Mouse (Mus musculus) MEL (cell line): ENCODE results near the gene Arhgef17. TPM values are rescaled to one million over a fixed set of nuclear protein-coding genes. Genes with fewer than 3 reads are reported as not detected.

Source experiments
- DNase-seq: peaks from one replicate; pipeline ENCODE4 v3.0.0; 2011; ENCODE audit warnings: low read depth, low spot score
- H3K27ac ChIP-seq: 2 replicates; pipeline ENCODE4 v1.5.1; 2012; ENCODE audit warnings: low read depth, mild to moderate bottlenecking, control low read depth, low read length, moderate library complexity; ENCODE audit not compliant: control insufficient read depth
- H3K27me3 ChIP-seq, 2 experiments: fragments of 150-350 bp in 1 of 2; sonication (generic) in 1 of 2; 2 replicates each; pipeline ENCODE4 v1.6.1; 2012; ENCODE audit warnings: low read length in 2 of 2, mild to moderate bottlenecking in 2 of 2, improper control_type of control experiment in 1 of 2, moderate library complexity in 1 of 2; ENCODE audit not compliant: insufficient read depth in 2 of 2, control insufficient read depth in 1 of 2
- H3K36me3 ChIP-seq, 2 experiments: 2 replicates each; pipeline ENCODE4 v1.6.1; 2012 to 2014; ENCODE audit warnings: low read length in 2 of 2, improper control_type of control experiment in 1 of 2, inconsistent platforms in 1 of 2, mild to moderate bottlenecking in 1 of 2; ENCODE audit not compliant: insufficient read depth in 2 of 2, control insufficient read depth in 1 of 2
- H3K4me1 ChIP-seq, 2 experiments: fragments of 150-350 bp in 1 of 2; sonication (generic) in 1 of 2; 2 replicates each; pipeline ENCODE4 v1.6.1; 2012; ENCODE audit warnings: low read length in 2 of 2, improper control_type of control experiment in 1 of 2, mild to moderate bottlenecking in 1 of 2; ENCODE audit not compliant: insufficient read depth in 2 of 2, control insufficient read depth in 1 of 2
- H3K4me3 ChIP-seq, 2 experiments: fragments of 150-350 bp in 1 of 2; sonication (generic) in 1 of 2; 2 replicates each; pipeline ENCODE4 v1.5.1; 2012; ENCODE audit warnings: low read depth in 2 of 2, low read length in 2 of 2, mild to moderate bottlenecking in 2 of 2, moderate library complexity in 2 of 2, control low read depth in 1 of 2, improper control_type of control experiment in 1 of 2; ENCODE audit not compliant: control insufficient read depth in 1 of 2, insufficient read depth in 1 of 2
- H3K79me2 ChIP-seq: 2 replicates; pipeline ENCODE4 v1.6.1; 2012; ENCODE audit warnings: mild to moderate bottlenecking, low read length, moderate library complexity; ENCODE audit not compliant: control insufficient read depth, poor library complexity, insufficient read depth
- H3K9ac ChIP-seq: 2 replicates; pipeline ENCODE4 v1.6.1; 2012; ENCODE audit warnings: low read depth, mild to moderate bottlenecking, control low read depth, low read length, moderate library complexity; ENCODE audit not compliant: control insufficient read depth, poor library complexity, severe bottlenecking
- H3K9me3 ChIP-seq: fragments of 150-350 bp; sonication (generic); replicated peaks from 2 replicates; pipeline ENCODE4 v1.6.1; 2012; ENCODE audit warnings: mild to moderate bottlenecking, low read length, improper control_type of control experiment, moderate library complexity; ENCODE audit not compliant: insufficient read depth
- BHLHE40 ChIP-seq: IDR thresholded peaks from 2 replicates; pipeline ENCODE4 v1.6.1; 2012; ENCODE audit warnings: low read depth, mild to moderate bottlenecking, inconsistent platforms, low read length, improper control_type of control experiment, borderline replicate concordance
- CHD1 ChIP-seq: IDR thresholded peaks from 2 replicates; pipeline ENCODE4 v1.6.1; 2012; ENCODE audit warnings: low read depth, mild to moderate bottlenecking, inconsistent platforms, low read length, improper control_type of control experiment
- CHD2 ChIP-seq: IDR thresholded peaks from 2 replicates; pipeline ENCODE4 v1.6.1; 2011; ENCODE audit warnings: low read length, improper control_type of control experiment
- CTCF ChIP-seq, 3 experiments: IDR thresholded peaks in 2 of 3; conservative IDR thresholded peaks in 1 of 3; 2 replicates each; pipeline ENCODE4 v1.5.1; 2011 to 2012; ENCODE audit warnings: low read length in 3 of 3, low read depth in 2 of 3, mild to moderate bottlenecking in 2 of 3, improper control_type of control experiment in 1 of 3, inconsistent platforms in 1 of 3, mixed read lengths in 1 of 3, moderate library complexity in 1 of 3; ENCODE audit not compliant: control insufficient read depth in 1 of 3, insufficient read depth in 1 of 3, poor library complexity in 1 of 3, severe bottlenecking in 1 of 3
- ELF1 ChIP-seq: IDR thresholded peaks from 2 replicates; pipeline ENCODE4 v1.6.1; 2014; ENCODE audit warnings: low read depth, mild to moderate bottlenecking, inconsistent platforms, low read length, improper control_type of control experiment, moderate library complexity
- EP300 ChIP-seq, 2 experiments: IDR thresholded peaks; 2 replicates each; pipeline ENCODE4 v1.6.1; 2011; ENCODE audit warnings: improper control_type of control experiment in 2 of 2, low read length in 2 of 2, low read depth in 1 of 2, mild to moderate bottlenecking in 1 of 2
- ETS1 ChIP-seq: IDR thresholded peaks from 2 replicates; pipeline ENCODE4 v1.6.1; 2012; ENCODE audit warnings: low read depth, mild to moderate bottlenecking, inconsistent platforms, low read length, improper control_type of control experiment, moderate library complexity
- GABPA ChIP-seq: IDR thresholded peaks from 2 replicates; pipeline ENCODE4 v1.6.1; 2012; ENCODE audit warnings: low read depth, mild to moderate bottlenecking, inconsistent platforms, low read length, improper control_type of control experiment, moderate library complexity
- HCFC1 ChIP-seq: IDR thresholded peaks from 2 replicates; pipeline ENCODE4 v1.6.1; 2012; ENCODE audit warnings: low read depth, mild to moderate bottlenecking, inconsistent platforms, low read length, improper control_type of control experiment, moderate library complexity
- JUND ChIP-seq: IDR thresholded peaks from 2 replicates; pipeline ENCODE4 v1.6.1; 2011; ENCODE audit warnings: low read depth, mild to moderate bottlenecking, improper control_type of control experiment, low read length
- MAFK ChIP-seq: IDR thresholded peaks from 2 replicates; pipeline ENCODE4 v1.6.1; 2011; ENCODE audit warnings: low read depth, mild to moderate bottlenecking, low read length, improper control_type of control experiment, borderline replicate concordance
- MAX ChIP-seq: IDR thresholded peaks from 2 replicates; pipeline ENCODE4 v1.6.1; 2011; ENCODE audit warnings: low read length, improper control_type of control experiment
- MYB ChIP-seq: IDR thresholded peaks from 2 replicates; pipeline ENCODE4 v1.6.1; 2011; ENCODE audit warnings: mild to moderate bottlenecking, low read depth, low read length, improper control_type of control experiment
- RCOR1 ChIP-seq: IDR thresholded peaks from 2 replicates; pipeline ENCODE4 v1.6.1; 2012; ENCODE audit warnings: low read depth, mild to moderate bottlenecking, inconsistent platforms, low read length, improper control_type of control experiment
- SMC3 ChIP-seq: IDR thresholded peaks from 2 replicates; pipeline ENCODE4 v1.6.1; 2011; ENCODE audit warnings: low read depth, low read length, improper control_type of control experiment
- TAL1 ChIP-seq: IDR thresholded peaks from 2 replicates; pipeline ENCODE4 v1.6.1; 2012; ENCODE audit warnings: mild to moderate bottlenecking, inconsistent platforms, low read length, moderate library complexity, mixed read lengths
- TBP ChIP-seq: IDR thresholded peaks from 2 replicates; pipeline ENCODE4 v1.8.0; 2011; ENCODE audit warnings: low read depth, low read length, improper control_type of control experiment
- ZKSCAN1 ChIP-seq: IDR thresholded peaks from 2 replicates; pipeline ENCODE4 v1.6.1; 2012; ENCODE audit warnings: low read depth, mild to moderate bottlenecking, inconsistent platforms, low read length, improper control_type of control experiment, moderate library complexity
- ZMIZ1 ChIP-seq: IDR thresholded peaks from 2 replicates; pipeline ENCODE4 v1.6.1; 2012; ENCODE audit warnings: low read depth, mild to moderate bottlenecking, inconsistent platforms, low read length, improper control_type of control experiment, moderate library complexity
- ZNF384 ChIP-seq: IDR thresholded peaks from 2 replicates; pipeline ENCODE4 v1.6.1; 2012; ENCODE audit warnings: low read depth, mild to moderate bottlenecking, inconsistent platforms, low read length, improper control_type of control experiment
- polyA plus RNA-seq, 2 experiments: library from polyadenylated mRNA; stranded (reverse) in 1 of 2; unstranded in 1 of 2; fragments of >175 nt in 1 of 2; fragments of >200 nt in 1 of 2; gene quantifications; 2 replicates each; pipeline versions ENCODE4 v1.2.1 to v1.2.4; 2012; ENCODE audit warnings: low replicate concordance in 2 of 2, low read depth in 1 of 2; ENCODE audit not compliant: insufficient read length in 2 of 2, insufficient read depth in 1 of 2, missing spikeins in 1 of 2
- total RNA-seq: library from RNA; depleted of rRNA; stranded (reverse); fragments of 300-350 nt; gene quantifications from 2 replicates; pipeline ENCODE4 v1.2.3, GENCODE M21; 2012

Gene Arhgef17
- total and polyA plus RNA-seq, 3 experiments: under 0.01 TPM; not detected in 2

DNA sequence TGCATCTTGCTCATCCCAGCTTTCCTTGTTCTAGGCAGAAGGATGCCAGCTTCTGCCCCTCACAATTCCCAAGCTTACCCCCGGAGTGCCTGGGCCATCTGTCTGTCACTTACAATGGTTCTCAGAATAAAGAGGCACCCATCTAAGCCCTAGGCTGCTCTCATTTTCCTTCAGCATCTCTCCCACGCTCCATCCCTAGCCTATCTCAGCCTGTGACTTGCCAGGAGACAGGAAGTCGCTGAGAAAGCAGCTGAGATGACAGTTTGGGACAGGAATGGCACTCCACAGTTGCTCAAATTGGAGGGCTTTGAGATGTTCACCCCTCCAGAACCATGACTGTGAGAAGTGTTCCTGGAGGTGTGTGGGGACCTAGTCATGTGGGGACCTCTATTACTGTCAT is 41.0 kb upstream of the Arhgef17 start:
- Histone ChIP-seq H3K36me3 (no peaks in the 10 kb centered on the region), H3K9me3 (no peaks in the 10 kb centered on the region), H3K4me1 (no peaks in the 10 kb centered on the region), H3K27me3 (peaks cover 0 to 2% of the 10 kb centered on the region in 2 experiments; a peak in 1 of 4 replicates), H3K4me3 (no peak overlapping the region), H3K9ac (no peak overlapping the region)
- no peak for DNase-seq
- TF ChIP-seq GABPA (no peak), CHD1 (no peak), JUND (no peak), CHD2 (no peak)
- TF ChIP-seq, all 39 proteins: peak for 0
- Histone ChIP-seq H3K79me2 (no peaks in the 10 kb centered on the region), H3K27ac (no peak overlapping the region)

DNA sequence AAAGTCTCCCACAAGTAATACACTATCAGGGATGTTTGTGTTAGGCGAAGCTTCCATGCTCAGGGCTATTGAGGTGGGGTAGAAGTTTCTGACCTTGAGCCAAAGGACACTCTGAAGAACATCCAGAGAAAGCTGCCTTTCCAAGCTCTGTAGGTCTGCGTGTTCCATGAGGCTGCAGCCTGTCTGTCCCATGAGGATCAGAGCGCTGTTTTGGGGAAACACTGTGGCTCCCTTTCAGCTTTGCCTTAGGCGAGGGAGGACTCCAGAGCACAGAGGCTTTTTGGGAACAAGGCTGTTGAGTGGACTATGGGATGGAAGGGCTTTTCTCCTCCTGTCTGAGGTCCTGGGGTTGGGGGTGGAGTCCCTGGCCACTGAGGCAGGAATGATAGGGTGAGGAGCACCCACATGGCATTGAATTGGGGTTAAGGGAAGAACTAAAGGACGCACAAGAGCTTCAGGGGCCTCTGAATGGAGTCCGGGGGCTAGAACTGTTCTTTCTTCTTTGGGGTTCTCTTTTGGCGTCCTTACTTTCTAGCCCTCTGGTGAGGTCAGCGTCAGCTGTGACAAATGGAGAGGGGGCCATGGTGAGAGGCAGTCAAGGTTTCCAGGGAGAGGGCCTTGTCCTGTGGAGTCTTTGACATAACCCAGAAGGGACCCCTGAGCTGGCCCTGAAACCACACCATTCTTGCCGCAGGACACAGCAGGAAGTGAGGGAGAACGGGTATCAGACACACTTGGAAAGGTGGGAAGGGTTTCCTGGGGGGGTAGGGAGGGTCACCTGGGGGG is 37.2 kb upstream of the Arhgef17 start:
- H3K4me3 ChIP-seq: no peak overlapping the region
- no peak overlapping the region for H3K27ac ChIP-seq
- no peaks in the 10 kb centered on the region for H3K9me3 ChIP-seq
- no peaks in the 10 kb centered on the region for H3K36me3 ChIP-seq
- H3K27me3 ChIP-seq: peaks cover 0 to 4% of the 10 kb centered on the region in 2 experiments; a peak in 2 of 4 replicates
- no peaks in the 10 kb centered on the region for H3K4me1 ChIP-seq
- H3K9ac ChIP-seq: no peak overlapping the region
- DNase-seq: no peak
- TF ChIP-seq MAX: no peak
- no peak for TF ChIP-seq MAFK
- TF ChIP-seq CHD1: no peak
- no peak for TF ChIP-seq ELF1
- TF ChIP-seq SMC3: no peak
- no peak for TF ChIP-seq EP300 (IDR thresholded peaks at IDR 0.05; ENCODE audit: low read depth in 1 of 2, low read length in 2 of 2)
- no peak for TF ChIP-seq RCOR1
- no peak for TF ChIP-seq MYB
- TF ChIP-seq TBP: no peak
- TF ChIP-seq HCFC1: no peak
- H3K79me2 ChIP-seq: no peaks in the 10 kb centered on the region

DNA sequence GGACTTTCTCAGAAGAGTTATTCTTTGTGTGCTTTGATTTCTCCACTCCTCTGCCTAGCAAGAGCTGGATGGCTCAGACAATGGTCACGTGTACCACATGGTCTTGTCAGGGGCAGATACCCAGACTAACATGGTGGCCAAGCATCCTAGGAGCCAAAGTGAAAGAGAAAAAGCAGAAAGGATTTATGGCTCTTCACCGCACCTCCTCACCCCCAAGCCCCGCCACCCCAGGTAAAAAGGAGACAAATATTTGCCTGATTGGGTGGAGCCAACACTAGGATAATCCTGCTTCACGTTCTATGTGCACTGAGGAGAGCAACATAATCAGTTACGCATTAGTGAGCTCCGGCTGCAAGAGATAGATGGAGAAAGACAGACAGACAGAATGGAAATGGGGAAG is 36.5 kb upstream of the Arhgef17 start:
- no peak overlapping the region for H3K9ac ChIP-seq
- peaks cover 0 to 4% of the 10 kb centered on the region in 2 experiments; a peak in 2 of 4 replicates for H3K27me3 ChIP-seq
- H3K4me3 ChIP-seq: no peak overlapping the region
- H3K36me3 ChIP-seq: no peaks in the 10 kb centered on the region
- H3K27ac ChIP-seq: no peak overlapping the region
- no peak for TF ChIP-seq JUND
- TF ChIP-seq ZMIZ1: no peak
- TF ChIP-seq TAL1: no peak
- TF ChIP-seq CTCF (IDR thresholded peaks at IDR 0.05 in 2 of 3, conservative IDR thresholded peaks at IDR 0.05 in 1 of 3; ENCODE audit: control insufficient read depth in 1 of 3, insufficient read depth in 1 of 3, low read depth in 2 of 3, low read length in 3 of 3, poor library complexity in 1 of 3, severe bottlenecking in 1 of 3): no peak
- no peak for TF ChIP-seq MAX
- TF ChIP-seq ZNF384: no peak
- TF ChIP-seq ZKSCAN1: no peak
- no peak for TF ChIP-seq BHLHE40
- TF ChIP-seq ETS1: no peak
- TF ChIP-seq MYB: no peak
- no peak for TF ChIP-seq SMC3
- H3K79me2 ChIP-seq: no peaks in the 10 kb centered on the region
- no peaks in the 10 kb centered on the region for H3K4me1 ChIP-seq
- no peak for DNase-seq
- H3K9me3 ChIP-seq: no peaks in the 10 kb centered on the region
